Mouse (Mus musculus): ENCODE measurements around the gene Ccdc116. TPM values are rescaled to one million over a fixed set of nuclear protein-coding genes. Genes with fewer than 3 reads are reported as not detected.

Gene Ccdc116
- polyA plus RNA-seq, 1 experiment from 2014 or later = 3.5 TPM

- no peak overlapping the region for H3K27ac ChIP-seq (replicated peaks)
- no peak for ATAC-seq (ENCODE audit: low FRiP score)
- no peaks in the 10 kb centered on the region for H3K4me1 ChIP-seq
- 89% methylated on average over 2 of the region's 2 CpGs for WGBS
- H3K27me3 ChIP-seq (replicated peaks) = no peaks in the 10 kb centered on the region
- no peaks in the 10 kb centered on the region for H3K9me3 ChIP-seq (replicated peaks)
- H3K4me2 ChIP-seq = no peak overlapping the region
- H3K36me3 ChIP-seq = peaks cover 57% of the 10 kb centered on the region
- no peak overlapping the region for H3K4me3 ChIP-seq (replicated peaks)
- H3K9ac ChIP-seq (replicated peaks) = no peak overlapping the region
Measured at GRCm38 (mm10) chr16:17154346-17154745, 7.3 kb upstream of the Ccdc116 start.

- Histone ChIP-seq H3K4me2 (no peak overlapping the region), H3K9ac (replicated peaks) (no peak overlapping the region), H3K4me3 (replicated peaks) (no peak overlapping the region), H3K27ac (replicated peaks) (no peak overlapping the region), H3K27me3 (replicated peaks) (no peaks in the 10 kb centered on the region), H3K9me3 (replicated peaks) (no peaks in the 10 kb centered on the region), H3K4me1 (peaks cover 17% of the 10 kb centered on the region), H3K36me3 (peaks cover 36% of the 10 kb centered on the region; the same call in 1 of the 2 replicates)
- WGBS = 95% methylated on average over 4 of the region's 4 CpGs
- no peak for ATAC-seq (ENCODE audit: low FRiP score)
Measured at GRCm38 (mm10) chr16:17151874-17152273, 4.8 kb upstream of the Ccdc116 start.

GRCm38 (mm10) chr16:17150520-17151258 is 3.7 kb upstream of the Ccdc116 start:
- ATAC-seq (ENCODE audit: low FRiP score) = no peak
- Histone ChIP-seq H3K9me3 (replicated peaks) (no peaks in the 10 kb centered on the region), H3K36me3 (peaks cover 28% of the 10 kb centered on the region; the same call in 1 of the 2 replicates), H3K4me3 (replicated peaks) (no peak overlapping the region), H3K27me3 (replicated peaks) (no peaks in the 10 kb centered on the region), H3K4me2 (no peak overlapping the region), H3K4me1 (peaks cover 17% of the 10 kb centered on the region), H3K9ac (replicated peaks) (no peak overlapping the region), H3K27ac (replicated peaks) (no peak overlapping the region)
- 88% methylated on average over 7 of the region's 7 CpGs for WGBS

- peak; percentile 3; the same call in 1 of the 2 replicates for ATAC-seq (ENCODE audit: low FRiP score)
- 0 out of 2 replicates have a peak overlapping the region, but pooled peaks have one; percentile 37 for H3K27ac ChIP-seq (replicated peaks)
- peak overlapping the region; percentile 55 for H3K4me3 ChIP-seq (replicated peaks)
- H3K4me1 ChIP-seq = peaks cover 17% of the 10 kb centered on the region
- no peaks in the 10 kb centered on the region for H3K9me3 ChIP-seq (replicated peaks)
- 5% methylated on average over 16 of the region's 16 CpGs for WGBS
- peak overlapping the region; percentile 93 for H3K4me2 ChIP-seq
- H3K27me3 ChIP-seq (replicated peaks) = no peaks in the 10 kb centered on the region
- peak overlapping the region; percentile 62; the same call in 1 of the 2 replicates for H3K9ac ChIP-seq (replicated peaks)
- 0 out of 2 replicates have a peak, but pooled peaks cover 8% of the 10 kb centered on the region for H3K36me3 ChIP-seq
Measured at GRCm38 (mm10) chr16:17148084-17148483, 1.1 kb upstream of the Ccdc116 start.

GRCm38 (mm10) chr16:17147391-17147929 is 431 bp upstream of the Ccdc116 start:
- Histone ChIP-seq H3K27me3 (replicated peaks) (no peaks in the 10 kb centered on the region), H3K9me3 (replicated peaks) (no peaks in the 10 kb centered on the region), H3K9ac (replicated peaks) (peak overlapping the region; percentile 62), H3K27ac (replicated peaks) (peak overlapping the region; percentile 64), H3K36me3 (0 out of 2 replicates have a peak, but pooled peaks cover 8% of the 10 kb centered on the region), H3K4me3 (replicated peaks) (peak overlapping the region; percentile 55), H3K4me1 (peaks cover 17% of the 10 kb centered on the region), H3K4me2 (peak overlapping the region; percentile 93)
- under 1% methylated on average over 41 of the region's 41 CpGs for WGBS
- peak; percentile 68 for ATAC-seq (ENCODE audit: low FRiP score)

GRCm38 (mm10) chr16:17144339-17144738 is 2.7 kb downstream of the Ccdc116 start, which contains the start of gene Ydjc:
Gene Ydjc (plus strand): TSS chr16:17144621.
- peaks cover 17% of the 10 kb centered on the region for H3K4me1 ChIP-seq
- no peak within 1 kb of the TSS for H3K9ac ChIP-seq (replicated peaks)
- WGBS = 24% methylated on average over 7 of the region's 7 CpGs
- no peak within 1 kb of the TSS for H3K4me2 ChIP-seq
- H3K9me3 ChIP-seq (replicated peaks) = no peaks in the 10 kb centered on the region
- ATAC-seq (ENCODE audit: low FRiP score) = no peak
- H3K4me3 ChIP-seq (replicated peaks) = no peak within 1 kb of the TSS
- H3K36me3 ChIP-seq = no peaks in the 10 kb centered on the region
- no peak within 1 kb of the TSS for H3K27ac ChIP-seq (replicated peaks)
- no peaks in the 10 kb centered on the region for H3K27me3 ChIP-seq (replicated peaks)

- Histone ChIP-seq H3K4me2 (no peak overlapping the region), H3K9me3 (replicated peaks) (no peaks in the 10 kb centered on the region), H3K27ac (replicated peaks) (no peak overlapping the region), H3K4me3 (replicated peaks) (no peak overlapping the region), H3K36me3 (no peaks in the 10 kb centered on the region), H3K9ac (replicated peaks) (no peak overlapping the region), H3K27me3 (replicated peaks) (no peaks in the 10 kb centered on the region), H3K4me1 (peaks cover 7% of the 10 kb centered on the region)
- 89% methylated on average over 15 of the region's 15 CpGs for WGBS
- no peak for ATAC-seq (ENCODE audit: low FRiP score)
Measured at GRCm38 (mm10) chr16:17137355-17137754, 9.7 kb downstream of the Ccdc116 start.

- Histone ChIP-seq H3K36me3 (no peaks in the 10 kb centered on the region), H3K27me3 (replicated peaks) (no peaks in the 10 kb centered on the region), H3K4me3 (replicated peaks) (peak overlapping the region; percentile 83), H3K27ac (replicated peaks) (no peak overlapping the region), H3K9ac (replicated peaks) (peak overlapping the region; percentile 18; the same call in 1 of the 2 replicates), H3K4me1 (peaks cover 17% of the 10 kb centered on the region), H3K9me3 (replicated peaks) (no peaks in the 10 kb centered on the region), H3K4me2 (peak overlapping the region; percentile 87)
- ATAC-seq (ENCODE audit: low FRiP score) = peak; percentile 34; the same call in 1 of the 2 replicates
- WGBS = 34% methylated on average over 7 of the region's 7 CpGs
Measured at GRCm38 (mm10) chr16:17132906-17133200, 14.2 kb downstream of the Ccdc116 start.

GRCm38 (mm10) chr16:17132089-17132905 is 14.7 kb downstream of the Ccdc116 start, which contains the start of gene Sdf2l1:
Gene Sdf2l1 (minus strand): TSS chr16:17132383.
- peaks cover 17% of the 10 kb centered on the region for H3K4me1 ChIP-seq
- peak within 1 kb of the TSS; percentile 81 for H3K27ac ChIP-seq (replicated peaks)
- peak within 1 kb of the TSS; percentile 83 for H3K4me3 ChIP-seq (replicated peaks)
- H3K36me3 ChIP-seq = no peaks in the 10 kb centered on the region
- H3K9ac ChIP-seq (replicated peaks) = peak within 1 kb of the TSS; percentile 61
- no peaks in the 10 kb centered on the region for H3K9me3 ChIP-seq (replicated peaks)
- H3K27me3 ChIP-seq (replicated peaks) = no peaks in the 10 kb centered on the region
- WGBS = under 1% methylated on average over 47 of the region's 47 CpGs
- peak; percentile 99 for ATAC-seq (ENCODE audit: low FRiP score)
- H3K4me2 ChIP-seq = peak within 1 kb of the TSS; percentile 87

- WGBS = 4% methylated on average over 43 of the region's 43 CpGs
- Histone ChIP-seq H3K4me1 (peaks cover 17% of the 10 kb centered on the region), H3K4me3 (replicated peaks) (peak overlapping the region; percentile 83), H3K9me3 (replicated peaks) (no peaks in the 10 kb centered on the region), H3K27me3 (replicated peaks) (no peaks in the 10 kb centered on the region), H3K36me3 (no peaks in the 10 kb centered on the region), H3K4me2 (peak overlapping the region; percentile 87), H3K9ac (replicated peaks) (peak overlapping the region; percentile 61), H3K27ac (replicated peaks) (peak overlapping the region; percentile 81)
- ATAC-seq (ENCODE audit: low FRiP score) = peak; percentile 7; the same call in 1 of the 2 replicates
Measured at GRCm38 (mm10) chr16:17131191-17132088, 15.6 kb downstream of the Ccdc116 start.

GRCm38 (mm10) chr16:17127292-17127691 is 19.7 kb downstream of the Ccdc116 start:
- no peaks in the 10 kb centered on the region for H3K36me3 ChIP-seq
- no peak overlapping the region for H3K4me3 ChIP-seq (replicated peaks)
- 93% methylated on average over 1 of the region's 1 CpGs for WGBS
- no peak overlapping the region for H3K4me2 ChIP-seq
- no peak overlapping the region for H3K9ac ChIP-seq (replicated peaks)
- no peak overlapping the region for H3K27ac ChIP-seq (replicated peaks)
- no peaks in the 10 kb centered on the region for H3K9me3 ChIP-seq (replicated peaks)
- ATAC-seq (ENCODE audit: low FRiP score) = no peak
- peaks cover 31% of the 10 kb centered on the region for H3K4me1 ChIP-seq
- H3K27me3 ChIP-seq (replicated peaks) = no peaks in the 10 kb centered on the region

Measured in neural tube, embryonic 15.5 days (tissue).